Mouse (Mus musculus): ENCODE data around the gene Senp3. TPM values are rescaled to one million over a fixed set of nuclear protein-coding genes. Genes with fewer than 3 reads are reported as not detected.

Gene Senp3
- total and polyA plus RNA-seq, 3 experiments, result 116 to 303 (median 256) TPM

- Histone ChIP-seq H3K4me3 (replicated peaks in 1 of 3; ENCODE audit: low read depth in 2 of 3, low read length in 2 of 3, poor library complexity in 1 of 3) (no peak overlapping the region), H3K27ac (ENCODE audit: insufficient read depth, low read depth) (peak overlapping the region; percentile 55; the same call in 1 of the 2 replicates), H3K4me1 (ENCODE audit: control insufficient read depth in 1 of 2, insufficient read depth in 2 of 2) (peaks cover 25 to 69% of the 10 kb centered on the region in 2 experiments), H3K36me3 (replicated peaks in 1 of 2; ENCODE audit: control insufficient read depth in 1 of 2, insufficient read depth in 1 of 2, low read length in 1 of 2) (peaks cover 49 to 64% of the 10 kb centered on the region in 2 experiments), H3K79me2 (replicated peaks; ENCODE audit: control insufficient read depth, extremely low read depth, insufficient read depth, poor library complexity, severe bottlenecking) (peaks cover 50% of the 10 kb centered on the region), H3K27me3 (replicated peaks) (no peaks in the 10 kb centered on the region), H3K9me3 (replicated peaks; ENCODE audit: low read length) (no peaks in the 10 kb centered on the region), H3K4me2 (ENCODE audit: insufficient read depth, low read depth, poor library complexity, severe bottlenecking) (0 out of 2 replicates have a peak overlapping the region, but pooled peaks have one; percentile 18), H3K9ac (ENCODE audit: insufficient read depth, low read depth) (no peak overlapping the region)
- no peak for DNase-seq (ENCODE audit: extremely low read depth)
- dilution Hi-C loops (cut with MboI; ENCODE audit: extremely low pct_ligation_motif_present, extremely low pct_unique_long_range_greater_than_20kb, low sequenced_read_pairs) (no loop called here), in situ Hi-C loops (cut with MboI; ENCODE audit: low pct_ligation_motif_present, low pct_unique_long_range_greater_than_20kb, low sequenced_read_pairs) (no loop called here)
- TF ChIP-seq UBTF (IDR thresholded peaks at IDR 0.05; ENCODE audit: low read depth, low read length), result no peak
- peak; percentile 3; the same call in 1 of the 2 replicates for TF ChIP-seq CHD1 (IDR thresholded peaks at IDR 0.05; ENCODE audit: low read depth, low read length)
Observed at GRCm38 (mm10) chr11:69666665-69667005, 15.2 kb downstream of the Senp3 start.

GRCm38 (mm10) chr11:69665961-69666664 is 15.8 kb downstream of the Senp3 start, which contains the start of gene Cd68:
Cd68 (minus strand) TSS chr11:69666153.
- Histone ChIP-seq H3K4me3 (replicated peaks in 1 of 3; ENCODE audit: low read depth in 2 of 3, low read length in 2 of 3, poor library complexity in 1 of 3) (peak within 1 kb of the TSS; percentile 42 to 70 (median 66)), H3K36me3 (replicated peaks in 1 of 2; ENCODE audit: control insufficient read depth in 1 of 2, insufficient read depth in 1 of 2, low read length in 1 of 2) (peaks cover 49 to 61% of the 10 kb centered on the region in 2 experiments), H3K27me3 (replicated peaks) (no peaks in the 10 kb centered on the region), H3K9me3 (replicated peaks; ENCODE audit: low read length) (no peaks in the 10 kb centered on the region), H3K4me2 (ENCODE audit: insufficient read depth, low read depth, poor library complexity, severe bottlenecking) (peak within 1 kb of the TSS; percentile 65; the same call in 1 of the 2 replicates), H3K79me2 (replicated peaks; ENCODE audit: control insufficient read depth, extremely low read depth, insufficient read depth, poor library complexity, severe bottlenecking) (peaks cover 50% of the 10 kb centered on the region), H3K9ac (ENCODE audit: insufficient read depth, low read depth) (peak within 1 kb of the TSS; percentile 6; the same call in 1 of the 2 replicates), H3K4me1 (ENCODE audit: control insufficient read depth in 1 of 2, insufficient read depth in 2 of 2) (peaks cover 25 to 74% of the 10 kb centered on the region in 2 experiments), H3K27ac (ENCODE audit: insufficient read depth, low read depth) (peak within 1 kb of the TSS; percentile 95)
- DNase-seq (ENCODE audit: extremely low read depth), result peak; percentile 100
- in situ Hi-C loops (cut with MboI; ENCODE audit: low pct_ligation_motif_present, low pct_unique_long_range_greater_than_20kb, low sequenced_read_pairs) (no loop called here), dilution Hi-C loops (cut with MboI; ENCODE audit: extremely low pct_ligation_motif_present, extremely low pct_unique_long_range_greater_than_20kb, low sequenced_read_pairs) (no loop called here)
- TF ChIP-seq POLR2AphosphoS2 (IDR thresholded peaks at IDR 0.05; ENCODE audit: low read depth, low read length), result peak; percentile 100
- TF ChIP-seq EP300 (IDR thresholded peaks at IDR 0.05; ENCODE audit: low read length), result peak; percentile 83
- TF ChIP-seq RCOR1 (conservative IDR thresholded peaks at IDR 0.05; ENCODE audit: low read depth, low read length), result peak; percentile 76
- peak; percentile 54; the same call in 1 of the 2 replicates for TF ChIP-seq ZNF384 (IDR thresholded peaks at IDR 0.05; ENCODE audit: low read depth, low read length)
- peak; percentile 87 for TF ChIP-seq MAFK (IDR thresholded peaks at IDR 0.05; ENCODE audit: insufficient replicate concordance, low read length)
- TF ChIP-seq ETS1 (conservative IDR thresholded peaks at IDR 0.05; ENCODE audit: low read depth, low read length), result 0 out of 2 replicates have a peak, but pooled peaks have one; percentile 68
- TF ChIP-seq ZKSCAN1 (IDR thresholded peaks at IDR 0.05; ENCODE audit: borderline replicate concordance, low read depth, low read length), result no peak
- TF ChIP-seq ELF1 (IDR thresholded peaks at IDR 0.05; ENCODE audit: low read depth, low read length), result peak; percentile 74
- no peak for TF ChIP-seq PAX5 (IDR thresholded peaks at IDR 0.05; ENCODE audit: low read length)
- peak; percentile 89 for TF ChIP-seq IRF4 (IDR thresholded peaks at IDR 0.05; ENCODE audit: low read depth, low read length)
- peak; percentile 76 for TF ChIP-seq MEF2A (IDR thresholded peaks at IDR 0.05; ENCODE audit: borderline replicate concordance, low read depth, low read length)
- TF ChIP-seq E2F4 (IDR thresholded peaks at IDR 0.05; ENCODE audit: insufficient replicate concordance, low read depth, low read length), result 0 out of 2 replicates have a peak, but pooled peaks have one; percentile 52
- peak; percentile 88 for TF ChIP-seq SIN3A (IDR thresholded peaks at IDR 0.05; ENCODE audit: low read length)
- peak; percentile 90 for TF ChIP-seq CHD2 (IDR thresholded peaks at IDR 0.05; ENCODE audit: low read length)
- no peak for TF ChIP-seq RAD21 (IDR thresholded peaks at IDR 0.05; ENCODE audit: low read depth, low read length)
- no peak for TF ChIP-seq GABPA (IDR thresholded peaks at IDR 0.05; ENCODE audit: insufficient replicate concordance, low read depth, low read length)
- peak; percentile 65; the same call in 1 of the 2 replicates for TF ChIP-seq TBP (conservative IDR thresholded peaks at IDR 0.05; ENCODE audit: low read depth, low read length)
- TF ChIP-seq ZMIZ1 (IDR thresholded peaks at IDR 0.05; ENCODE audit: low read depth, low read length), result peak; percentile 93; the same call in 1 of the 2 replicates
- peak; percentile 37; the same call in 1 of the 2 replicates for TF ChIP-seq NELFE (IDR thresholded peaks at IDR 0.05; ENCODE audit: low read depth, low read length)
- no peak for TF ChIP-seq ZC3H11A (IDR thresholded peaks at IDR 0.05; ENCODE audit: low read depth, low read length)
- no peak for TF ChIP-seq UBTF (IDR thresholded peaks at IDR 0.05; ENCODE audit: low read depth, low read length)
- peak; percentile 36 for TF ChIP-seq USF1 (IDR thresholded peaks at IDR 0.05; ENCODE audit: low read depth, low read length)
- TF ChIP-seq CTCF (conservative IDR thresholded peaks at IDR 0.05 in 1 of 2, IDR thresholded peaks at IDR 0.05 in 1 of 2; ENCODE audit: low read depth in 2 of 2, low read length in 2 of 2), result no peak
- peak; percentile 88 for TF ChIP-seq MYC (IDR thresholded peaks at IDR 0.05; ENCODE audit: low read depth, low read length)
- peak; percentile 34; the same call in 1 of the 2 replicates for TF ChIP-seq CHD1 (IDR thresholded peaks at IDR 0.05; ENCODE audit: low read depth, low read length)
- peak; percentile 60; the same call in 1 of the 2 replicates for TF ChIP-seq JUN (IDR thresholded peaks at IDR 0.05; ENCODE audit: insufficient read depth, low read depth, low read length)
- peak; percentile 85 for TF ChIP-seq POLR2A (IDR thresholded peaks at IDR 0.05; ENCODE audit: low read depth, low read length)
- TF ChIP-seq MXI1 (IDR thresholded peaks at IDR 0.05; ENCODE audit: low read depth, low read length), result peak; percentile 77
- TF ChIP-seq TCF12 (IDR thresholded peaks at IDR 0.05; ENCODE audit: low read depth, low read length), result peak; percentile 57; the same call in 1 of the 2 replicates
- peak; percentile 57 for TF ChIP-seq HCFC1 (IDR thresholded peaks at IDR 0.05; ENCODE audit: low read depth, low read length)

Measured in CH12.LX (cell line).